Mouse (Mus musculus): ENCODE data around the gene Pdia3. TPM values are rescaled to one million over a fixed set of nuclear protein-coding genes. Genes with fewer than 3 reads are reported as not detected.

The Pdia3 gene
- polyA plus RNA-seq, 1 experiment from 2014 or later: 547 TPM

Small RNA genes within 50 kb of the gene (microRNA-seq; reads per million reads assigned to microRNA genes)
- gene Gm22953: not detected

Other genes with a start within 250 kb of the Pdia3 start
- 70.0 and 74.5 TPM in 2 replicates for gene Tubgcp4, start 243.1 kb upstream of the Pdia3 start, polyA plus RNA-seq (2016; fragmentation: Nextera tagmentation; extraction: Ambion mirVana)
- 11.5 and 13.6 TPM in 2 replicates for gene Zscan29, start 242.7 kb upstream of the Pdia3 start, polyA plus RNA-seq (2016; fragmentation: Nextera tagmentation; extraction: Ambion mirVana)
- 207 and 211 TPM in 2 replicates for gene Trp53bp1, start 142.4 kb upstream of the Pdia3 start, polyA plus RNA-seq (2016; fragmentation: Nextera tagmentation; extraction: Ambion mirVana)
- 10.4 and 14.6 TPM in 2 replicates for gene Map1a, start 124.2 kb upstream of the Pdia3 start, polyA plus RNA-seq (2016; fragmentation: Nextera tagmentation; extraction: Ambion mirVana)
- 15.4 and 15.6 TPM in 2 replicates for gene Ppip5k1, start 58.4 kb upstream of the Pdia3 start, polyA plus RNA-seq (2016; fragmentation: Nextera tagmentation; extraction: Ambion mirVana)
- gene Ckmt1, start 56.1 kb upstream of the Pdia3 start, polyA plus RNA-seq (2016; fragmentation: Nextera tagmentation; extraction: Ambion mirVana): 15.4 and 19.5 TPM in 2 replicates
- gene Strc, start 26.6 kb upstream of the Pdia3 start, polyA plus RNA-seq (2016; fragmentation: Nextera tagmentation; extraction: Ambion mirVana): not detected in 2 replicates
- 3.2 and 4.1 TPM in 2 replicates for gene Catsper2, start within 50 bp of the Pdia3 start, polyA plus RNA-seq (2016; fragmentation: Nextera tagmentation; extraction: Ambion mirVana)
- gene Ell3, start 30.5 kb downstream of the Pdia3 start, polyA plus RNA-seq (2016; fragmentation: Nextera tagmentation; extraction: Ambion mirVana): 3.3 and 5.7 TPM in 2 replicates
- gene Serf2, start 35.4 kb downstream of the Pdia3 start, polyA plus RNA-seq (2016; fragmentation: Nextera tagmentation; extraction: Ambion mirVana): 455 and 463 TPM in 2 replicates
- gene Hypk, start 39.5 kb downstream of the Pdia3 start, polyA plus RNA-seq (2016; fragmentation: Nextera tagmentation; extraction: Ambion mirVana): 115 TPM in 2 replicates
- 0.85 and 0.94 TPM in 2 replicates for gene Serinc4, start 43.0 kb downstream of the Pdia3 start, polyA plus RNA-seq (2016; fragmentation: Nextera tagmentation; extraction: Ambion mirVana)
- gene Mfap1b, start 60.3 kb downstream of the Pdia3 start, polyA plus RNA-seq (2016; fragmentation: Nextera tagmentation; extraction: Ambion mirVana): 72.4 and 75.7 TPM in 2 replicates
- gene Mfap1a, start 92.9 kb downstream of the Pdia3 start, polyA plus RNA-seq (2016; fragmentation: Nextera tagmentation; extraction: Ambion mirVana): 32.9 and 33.1 TPM in 2 replicates
- gene Wdr76, start 92.9 kb downstream of the Pdia3 start, polyA plus RNA-seq (2016; fragmentation: Nextera tagmentation; extraction: Ambion mirVana): 7.0 and 7.6 TPM in 2 replicates

All from hindbrain, embryonic 12.5 days (tissue).